Mouse (Mus musculus) cerebellum, adult 11 months (tissue): ENCODE data around the gene Rrp15.
"Not testable (repeated sequence)": the region's sequence is repeated elsewhere in the genome, so short reads cannot be mapped to it uniquely, and the experiment has no call there.

Experiments used
- DNase-seq: peaks from one replicate; pipeline ENCODE4 v3.0.0; 2022

Rrp15 gene

DNA sequence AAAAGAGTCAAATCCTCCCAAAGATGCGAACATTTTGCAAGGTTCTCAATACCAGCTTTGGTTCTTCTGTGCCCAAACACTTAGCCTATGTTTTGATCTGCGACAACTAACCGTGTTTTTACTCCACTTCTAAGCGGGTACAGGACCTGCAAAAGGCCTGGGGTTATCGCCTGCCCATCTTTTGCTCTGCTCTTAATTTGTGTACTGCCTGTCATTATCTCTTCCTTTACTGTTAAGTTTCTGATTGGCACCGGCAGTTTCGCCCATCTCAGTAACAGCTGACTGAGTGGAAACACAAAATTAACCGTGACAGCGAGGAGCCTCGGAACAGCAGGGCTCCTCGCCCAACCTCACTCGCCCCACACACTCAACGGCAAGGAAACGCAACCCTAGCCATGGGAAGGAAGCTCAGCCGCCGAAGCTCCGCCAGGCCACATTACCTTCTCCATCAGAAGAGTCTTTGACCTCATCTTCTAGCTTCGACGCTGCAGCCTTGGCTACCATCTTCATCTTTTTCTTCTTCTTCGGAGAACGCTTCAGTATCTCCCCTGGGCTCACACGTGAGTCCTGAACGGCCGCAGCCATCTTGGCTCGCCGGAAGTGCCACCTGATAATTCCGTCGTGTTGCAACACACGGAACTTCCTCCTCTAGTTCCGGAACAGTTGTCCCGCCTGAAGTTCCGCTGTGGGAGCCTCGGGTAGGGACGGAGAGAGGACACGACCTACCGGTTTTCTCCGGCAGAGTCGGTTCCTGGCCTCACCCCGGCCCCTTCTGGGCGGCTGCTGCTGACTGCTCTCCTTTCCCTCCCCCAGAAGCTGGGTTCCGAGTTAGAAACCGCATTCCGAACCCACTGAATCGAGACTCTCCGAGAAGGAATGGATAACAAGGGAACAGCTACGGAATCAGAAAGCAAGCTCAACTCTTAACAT, at the start of gene Rrp15:
Gene Rrp15, minus strand, starts transcription at position 635 of the 930 bp plus-strand sequence.
- DNase-seq: peak; percentile 77

GRCm38 (mm10) chr1:186797991-186798390, 48.8 kb upstream of the Rrp15 start:
- no peak for DNase-seq

- no peak for DNase-seq
These were observed 36.2 kb upstream of the Rrp15 start for GRCm38 (mm10) chr1:186785359-186785758.

- DNase-seq: no peak
These were observed 31.7 kb upstream of the Rrp15 start for GRCm38 (mm10) chr1:186780826-186781225.

GRCm38 (mm10) chr1:186773124-186773523, 24.0 kb upstream of the Rrp15 start:
- DNase-seq: no peak

GRCm38 (mm10) chr1:186772547-186773077, 23.5 kb upstream of the Rrp15 start:
- DNase-seq: no peak

DNA sequence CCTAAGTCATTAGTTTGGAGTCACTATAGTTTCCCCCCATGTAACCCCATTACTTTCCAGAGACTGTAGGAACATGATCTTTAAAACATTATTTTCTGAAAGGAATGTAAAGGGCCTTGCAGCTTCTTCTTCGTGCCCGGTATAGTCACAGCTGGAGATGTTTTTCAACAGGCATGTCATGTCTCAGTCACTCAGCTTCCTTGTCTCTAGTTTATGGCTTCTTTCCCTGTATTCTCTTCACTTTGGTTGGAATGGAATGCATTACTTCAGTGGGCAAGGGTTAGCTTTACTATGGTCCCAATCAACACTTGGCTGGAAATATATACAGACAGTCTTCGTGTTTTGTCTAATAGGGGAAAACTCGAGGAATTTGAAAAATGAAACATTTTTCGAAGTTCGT, 22.8 kb upstream of the Rrp15 start:
- no peak for DNase-seq

GRCm38 (mm10) chr1:186770659-186771058, 21.5 kb upstream of the Rrp15 start:
- no peak for DNase-seq

DNA sequence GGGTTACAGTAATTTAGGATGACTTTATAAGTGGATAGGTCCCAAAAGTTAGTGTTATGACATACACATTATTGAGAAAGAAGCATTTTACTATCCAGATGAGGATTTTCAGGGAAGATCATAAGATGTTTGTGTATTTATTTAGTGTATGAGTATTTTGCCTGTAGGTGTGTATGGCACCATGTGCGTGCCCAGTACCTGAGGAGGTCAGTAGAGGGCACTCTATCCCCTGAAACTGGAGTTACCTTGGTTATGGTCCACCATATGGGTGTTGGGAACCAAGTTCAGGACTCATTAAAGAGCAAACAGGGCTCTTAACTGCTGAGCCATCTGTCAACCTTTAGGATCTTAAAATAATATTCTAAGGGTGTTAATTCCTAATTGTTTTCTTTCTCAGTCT, 19.2 kb upstream of the Rrp15 start:
- no peak for DNase-seq

DNA sequence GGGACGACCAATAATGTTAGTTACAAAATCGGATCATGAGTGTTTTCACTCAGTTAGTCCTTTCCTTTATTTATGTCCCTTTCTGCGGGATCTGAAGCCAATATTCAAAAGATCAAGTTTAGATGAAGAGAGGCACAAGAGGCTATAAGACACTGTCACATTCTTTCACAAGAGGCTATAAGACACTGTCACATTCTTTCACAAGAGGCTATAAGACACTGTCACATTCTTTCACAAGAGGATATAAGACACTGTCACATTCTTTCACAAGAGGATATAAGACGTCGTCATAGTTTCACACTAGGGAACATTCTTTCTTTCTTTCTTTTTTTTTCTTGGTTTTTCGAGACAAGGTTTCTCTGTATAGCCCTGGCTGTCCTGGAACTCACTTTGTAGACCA, 14.3 kb upstream of the Rrp15 start:
- DNase-seq: not testable (repeated sequence)

GRCm38 (mm10) chr1:186749675-186750283, 621 bp upstream of the Rrp15 start:
- peak; percentile 8 for DNase-seq

DNA sequence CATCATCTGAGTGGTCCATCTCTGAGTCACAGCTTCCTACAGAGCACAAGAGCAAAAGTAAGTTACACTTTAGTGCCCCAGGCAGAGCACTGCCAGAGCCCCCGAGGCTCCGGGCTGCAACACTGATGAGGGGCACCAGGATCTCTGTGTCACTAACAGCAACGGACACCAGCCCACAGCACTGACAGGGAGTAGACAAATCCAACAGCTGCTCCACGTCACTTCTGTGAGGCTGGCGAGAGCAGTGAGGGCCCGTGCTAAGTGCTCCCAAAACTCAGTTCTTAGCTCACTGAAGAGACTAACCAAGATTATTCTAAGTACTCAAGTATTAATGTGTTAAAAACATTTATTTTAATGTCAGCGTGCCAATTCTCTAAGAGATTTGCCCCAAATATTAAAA, 9.3 kb downstream of the Rrp15 start:
- no peak for DNase-seq

- no peak for DNase-seq
These were observed 13.6 kb downstream of the Rrp15 start for GRCm38 (mm10) chr1:186735537-186735936.

GRCm38 (mm10) chr1:186733052-186733451, 16.1 kb downstream of the Rrp15 start:
- no peak for DNase-seq

DNA sequence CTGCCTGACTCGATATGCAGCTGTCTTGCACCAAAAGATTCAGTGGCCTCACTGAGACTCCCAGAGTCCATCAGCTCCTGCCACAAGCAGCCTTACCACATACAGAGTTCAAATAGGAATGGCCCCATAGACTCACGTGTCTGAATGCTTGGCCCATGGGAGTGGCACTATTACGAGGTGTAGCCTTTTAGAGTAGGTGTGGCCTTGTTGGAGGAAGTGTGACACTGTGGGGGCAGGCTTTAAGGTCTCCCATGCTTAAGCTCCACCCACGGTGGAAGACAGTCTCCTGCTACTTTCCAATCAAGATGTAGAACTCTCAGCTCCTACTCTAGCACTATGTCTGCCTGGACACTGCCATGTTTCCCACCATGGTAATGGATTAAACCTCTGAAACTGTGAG, 20.4 kb downstream of the Rrp15 start:
- no peak for DNase-seq

DNA sequence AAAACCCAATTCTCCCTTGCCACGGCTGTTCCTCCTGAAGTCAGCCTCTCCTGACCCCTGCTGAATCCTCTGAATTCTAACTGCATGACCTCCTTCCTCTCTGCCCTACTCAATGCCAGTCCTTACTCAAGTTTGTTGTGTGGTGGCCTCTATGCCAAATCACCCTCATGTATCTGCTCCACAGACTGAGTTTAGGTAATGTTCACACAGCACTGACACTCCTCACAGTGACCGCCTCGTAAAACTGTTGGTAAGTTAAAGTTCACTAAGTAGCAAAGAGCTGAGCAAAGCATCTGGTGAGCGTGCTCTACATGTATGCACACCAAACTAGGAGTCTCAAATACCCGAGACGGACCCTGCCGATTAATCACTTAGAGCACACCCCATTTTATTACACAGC, 23.0 kb downstream of the Rrp15 start:
- DNase-seq: no peak

- no peak for DNase-seq
These were observed 26.9 kb downstream of the Rrp15 start for GRCm38 (mm10) chr1:186722299-186722698.

- peak; percentile 69 for DNase-seq
These were observed 27.3 kb downstream of the Rrp15 start for GRCm38 (mm10) chr1:186721846-186722245.

DNA sequence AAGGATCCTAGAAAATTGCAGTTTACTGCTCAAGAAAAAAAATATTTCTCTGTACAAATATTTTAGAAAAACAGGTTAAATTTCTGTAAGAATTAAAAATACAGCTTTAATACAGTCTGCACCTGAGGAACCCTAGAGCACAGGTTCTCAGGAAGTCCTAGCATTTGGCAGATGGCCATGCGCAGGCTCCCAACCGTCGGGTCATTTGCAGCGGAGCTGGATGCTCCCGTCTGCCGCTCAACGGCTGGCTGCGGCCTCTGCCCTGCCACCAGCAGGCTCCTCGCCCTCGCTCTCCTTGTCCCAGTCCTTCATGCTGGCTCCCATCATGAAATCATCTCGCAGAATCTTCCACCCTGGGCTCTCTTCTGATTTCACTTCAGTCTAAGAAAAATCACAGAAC, 28.0 kb downstream of the Rrp15 start:
- no peak for DNase-seq

DNA sequence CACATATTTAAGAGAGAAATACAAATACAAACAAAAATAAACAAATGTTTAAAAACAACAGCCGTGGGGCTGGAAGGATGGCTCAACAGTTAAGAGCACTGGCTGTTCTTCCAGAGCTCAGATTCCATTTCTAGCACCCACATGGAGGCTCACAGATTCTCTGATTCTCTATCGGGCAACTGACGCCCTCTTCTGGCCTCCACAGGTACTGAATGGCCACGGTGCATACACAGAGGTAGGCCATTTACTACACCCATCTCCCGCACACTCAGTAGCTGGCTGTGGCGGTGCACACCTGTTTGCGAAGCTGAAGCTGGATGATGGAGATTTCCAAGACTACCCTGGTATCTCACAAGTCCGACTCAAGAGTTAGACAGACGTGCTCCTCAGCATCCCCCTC, 29.4 kb downstream of the Rrp15 start:
- DNase-seq: no peak

DNA sequence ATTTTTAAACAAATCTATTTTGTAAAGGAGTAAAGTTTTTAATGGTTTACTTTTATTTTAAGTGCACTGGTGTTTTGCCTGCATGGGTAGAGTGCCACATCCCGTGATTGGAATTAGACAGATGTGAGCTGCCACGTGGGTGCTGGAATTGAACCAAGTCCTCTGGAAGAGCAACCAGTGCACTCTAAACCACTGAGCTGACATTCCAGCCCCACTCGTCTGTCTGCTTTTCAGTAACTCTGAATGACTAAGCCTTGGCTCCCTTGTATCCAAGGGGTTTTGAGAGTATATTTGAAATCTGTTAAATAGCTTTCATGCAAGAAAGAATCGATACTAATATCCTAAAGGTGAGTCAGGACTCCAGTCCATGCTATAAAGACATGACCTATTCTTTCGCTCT, 30.3 kb downstream of the Rrp15 start:
- DNase-seq: no peak

DNA sequence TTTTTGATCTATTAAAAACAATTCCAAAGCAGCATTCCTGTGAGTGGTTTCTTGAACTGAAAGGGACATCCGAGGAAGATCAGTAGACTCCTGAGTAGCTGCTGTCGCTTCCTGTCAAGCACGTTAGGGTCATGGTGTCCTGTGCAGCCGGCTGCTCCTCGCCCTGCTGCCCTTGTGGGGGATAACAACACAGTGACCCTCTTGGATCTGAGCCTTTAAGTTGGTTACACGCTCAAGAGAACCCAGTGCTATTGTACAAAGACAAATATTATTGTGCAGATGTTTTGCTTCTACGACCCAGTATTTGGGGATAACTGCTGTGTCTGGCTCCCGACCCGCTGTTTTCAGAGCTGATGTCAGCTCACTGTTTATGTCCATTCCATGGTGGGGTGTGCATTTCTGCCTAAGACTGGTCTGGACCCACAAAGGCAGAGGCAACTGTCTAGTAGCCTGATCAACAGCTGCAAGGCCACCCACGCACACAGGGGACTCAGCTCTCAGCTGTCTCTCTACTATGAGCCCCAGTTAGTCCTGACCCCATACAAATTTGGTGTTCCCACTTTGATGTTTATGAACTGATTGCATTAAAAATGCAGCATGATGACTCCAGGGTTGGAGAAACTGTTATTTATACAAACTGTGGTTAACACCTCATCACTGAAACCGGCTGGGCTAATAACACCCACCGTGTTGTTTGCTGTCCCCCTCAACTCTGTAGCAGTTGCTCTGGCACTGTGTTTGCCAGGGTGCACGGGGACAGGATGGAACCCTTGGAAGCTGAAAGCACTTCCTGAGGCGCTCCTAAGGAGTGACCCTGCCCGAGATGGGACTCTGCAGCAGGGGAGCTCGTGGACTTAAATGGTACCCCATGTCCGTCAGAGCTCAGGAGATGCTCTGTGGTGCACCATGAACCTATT, 33.9 kb downstream of the Rrp15 start:
- no peak for DNase-seq

- DNase-seq: no peak
These were observed 34.9 kb downstream of the Rrp15 start for GRCm38 (mm10) chr1:186714215-186714614.
